Mouse (Mus musculus) layer of hippocampus, adult 9-10 months (tissue): ENCODE results near the gene Slc17a8.

Experiments
- DNase-seq: peaks from one replicate; pipeline ENCODE4 v3.0.0; 2022; ENCODE audit warnings: low spot score

Gene Slc17a8

DNA sequence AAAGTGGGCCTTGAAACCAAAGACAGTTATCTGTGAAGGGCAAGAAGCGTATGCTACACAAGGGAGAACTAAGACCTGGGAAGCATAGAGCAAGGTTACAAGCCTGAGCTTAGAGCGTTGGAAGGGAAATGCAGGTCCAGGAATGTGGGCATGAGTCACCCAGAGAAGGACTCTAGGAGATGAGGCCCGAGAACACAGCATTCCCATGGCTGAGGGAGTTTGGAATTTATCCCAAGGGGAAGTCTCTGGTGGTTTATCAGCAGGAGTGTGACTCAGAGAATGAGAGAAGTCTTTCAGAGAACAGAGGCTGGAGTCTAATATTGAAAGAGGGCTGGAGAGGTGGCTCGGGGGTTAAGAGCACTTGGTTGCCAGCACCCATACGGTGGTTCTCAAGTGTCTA, 94.0 kb downstream of the Slc17a8 start:
- no peak for DNase-seq

DNA sequence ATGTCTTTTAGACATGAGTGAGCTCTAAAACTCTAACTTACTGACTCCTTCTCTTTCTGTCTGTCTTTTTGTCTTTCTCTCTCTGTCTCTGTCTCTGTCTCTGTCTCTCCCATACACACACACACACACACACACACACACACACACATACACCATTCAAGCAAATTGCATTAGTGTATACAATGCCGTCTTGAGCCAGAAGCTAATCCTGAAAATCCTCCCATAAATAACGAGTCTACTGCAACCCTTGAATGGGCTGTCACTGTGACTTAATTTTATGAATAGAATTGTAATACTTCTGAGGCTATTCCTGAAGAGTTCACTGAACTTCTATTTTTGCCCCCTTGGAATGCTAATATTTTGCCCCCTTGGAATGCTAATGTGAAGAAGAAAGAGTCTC, 95.2 kb downstream of the Slc17a8 start:
- DNase-seq = no peak
